ENCODE assay signal across 8 mouse cellular contexts in the genomic region with DNA sequence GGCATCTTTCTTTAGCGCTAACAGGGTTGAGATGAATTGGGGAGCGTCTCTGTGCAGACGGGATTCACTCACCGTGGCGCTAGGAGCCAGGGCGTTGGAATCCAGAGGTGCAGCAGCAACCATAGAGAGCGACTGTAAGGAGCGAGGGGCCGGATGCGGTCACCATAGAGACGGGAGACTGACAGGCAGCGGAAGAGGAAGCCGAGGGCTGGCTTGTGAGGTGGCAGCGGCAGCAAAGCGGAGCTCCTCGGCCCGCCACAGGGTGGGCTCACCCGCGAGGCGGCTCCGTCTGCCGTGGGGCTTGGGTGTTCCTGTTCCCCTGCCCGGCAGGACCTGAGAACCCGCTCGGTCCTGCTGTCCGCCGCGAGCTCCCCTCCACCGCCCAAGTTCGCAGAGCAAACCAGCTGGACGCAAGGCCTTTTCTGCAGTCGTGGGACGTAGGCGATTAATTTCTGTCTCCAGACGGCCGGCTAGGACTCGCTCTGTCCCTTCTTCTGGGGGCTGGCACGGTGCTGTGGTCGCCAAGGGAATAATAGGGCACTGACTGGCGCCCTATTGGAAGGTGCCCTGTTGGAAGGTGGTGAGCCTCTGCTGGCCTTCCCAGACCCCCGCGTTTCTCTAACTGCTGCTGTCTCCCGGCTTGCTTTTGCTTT. TPM values are rescaled to one million over a fixed set of nuclear protein-coding genes. Genes with fewer than 3 reads are reported as not detected.
DNase-seq lines count a peak whose midpoint lies in the region; ATAC-seq lines count a peak whose summit lies in the region.

A gene (plus strand): TSS at position 195 of the 653 bp plus-strand sequence.

- H3K27me3 ChIP-seq in embryonic facial prominence, embryonic 14.5 days (replicated peaks; ENCODE audit: control insufficient read depth, insufficient read depth, low read length): no peaks in the 10 kb centered on the region
- H3K27me3 ChIP-seq in liver, embryonic 11.5 days (replicated peaks; ENCODE audit: control insufficient read depth, insufficient read depth, low read length): no peaks in the 10 kb centered on the region
- H3K27me3 ChIP-seq in stomach, embryonic 15.5 days (replicated peaks): no peaks in the 10 kb centered on the region

- H3K9me3 ChIP-seq in embryonic facial prominence, embryonic 14.5 days (ENCODE audit: control insufficient read depth, low read length): no peaks in the 10 kb centered on the region
- H3K9me3 ChIP-seq in liver, embryonic 11.5 days (ENCODE audit: control insufficient read depth, low read length): no peaks in the 10 kb centered on the region
- no peaks in the 10 kb centered on the region for H3K9me3 ChIP-seq in stomach, embryonic 15.5 days

- H3K4me3 ChIP-seq in embryonic facial prominence, embryonic 14.5 days (ENCODE audit: low read depth, low read length): peak within 1 kb of the TSS; percentile 79
- H3K4me3 ChIP-seq in liver, embryonic 11.5 days (ENCODE audit: low read depth, low read length): peak within 1 kb of the TSS; percentile 70
- peak within 1 kb of the TSS; percentile 80 for H3K4me3 ChIP-seq in stomach, embryonic 15.5 days (replicated peaks)

- H3K9ac ChIP-seq in embryonic facial prominence, embryonic 14.5 days (ENCODE audit: low read depth, low read length): peak within 1 kb of the TSS; percentile 80
- peak within 1 kb of the TSS; percentile 70 for H3K9ac ChIP-seq in liver, embryonic 11.5 days (ENCODE audit: low read depth, low read length)
- H3K9ac ChIP-seq in stomach, embryonic 15.5 days: peak within 1 kb of the TSS; percentile 63

- peaks cover 7% of the 10 kb centered on the region; the same call in 1 of the 2 replicates for H3K4me1 ChIP-seq in embryonic facial prominence, embryonic 14.5 days (ENCODE audit: control insufficient read depth, insufficient read depth, low read length)
- H3K4me1 ChIP-seq in liver, embryonic 11.5 days (replicated peaks; ENCODE audit: control insufficient read depth, insufficient read depth, low read length): peaks cover 28% of the 10 kb centered on the region
- H3K4me1 ChIP-seq in stomach, embryonic 15.5 days: peaks cover 24% of the 10 kb centered on the region

- H3K27ac ChIP-seq in embryonic facial prominence, embryonic 14.5 days (replicated peaks; ENCODE audit: low read depth, low read length): no peak within 1 kb of the TSS; the same call in 1 of the 2 replicates
- peak within 1 kb of the TSS; percentile 58 for H3K27ac ChIP-seq in liver, embryonic 11.5 days (ENCODE audit: low read depth, low read length)
- H3K27ac ChIP-seq in stomach, embryonic 15.5 days: peak within 1 kb of the TSS; percentile 70; the same call in 1 of the 2 replicates

- peak; percentile 96 for ATAC-seq in embryonic facial prominence, embryonic 14.5 days (ENCODE audit: low read depth)
- ATAC-seq in liver, embryonic 11.5 days (replicated peaks; ENCODE audit: low FRiP score): peak; percentile 90
- peak; percentile 85 for ATAC-seq in stomach, embryonic 15.5 days (ENCODE audit: insufficient read depth, low FRiP score, low read depth)

- DNase-seq in CD4-positive helper T cell, adult 2 months (ENCODE audit: low read depth, low spot score): peak; percentile 89
- peak in 1 of 2 experiments; percentile 64 for DNase-seq in adrenal gland, postnatal 4 days (ENCODE audit: low spot score in 2 of 2)
- peak; percentile 94 for DNase-seq in embryonic facial prominence, embryonic 14.5 days (ENCODE audit: low spot score)
- DNase-seq in heart, adult 9 months (ENCODE audit: low spot score in 2 of 2): peak; percentile 81 to 83
- DNase-seq in kidney, adult 9 months: peak; percentile 82
- DNase-seq in liver, embryonic 11.5 days (ENCODE audit: low spot score): peak; percentile 84
- DNase-seq in naive thymus-derived CD4-positive, alpha-beta T cell, adult 2 months (ENCODE audit: low read depth): peak; percentile 88

- peaks cover 34% of the 10 kb centered on the region for H3K36me3 ChIP-seq in embryonic facial prominence, embryonic 14.5 days (ENCODE audit: control insufficient read depth, insufficient read depth, low read length)
- H3K36me3 ChIP-seq in liver, embryonic 11.5 days (ENCODE audit: control insufficient read depth, insufficient read depth, low read length): 0 out of 2 replicates have a peak, but pooled peaks cover 6% of the 10 kb centered on the region
- H3K36me3 ChIP-seq in stomach, embryonic 15.5 days: peaks cover 15% of the 10 kb centered on the region; the same call in 1 of the 2 replicates

- peak within 1 kb of the TSS; percentile 77 for H3K4me2 ChIP-seq in embryonic facial prominence, embryonic 14.5 days (ENCODE audit: low read depth, low read length)
- peak within 1 kb of the TSS; percentile 86 for H3K4me2 ChIP-seq in liver, embryonic 11.5 days
- peak within 1 kb of the TSS; percentile 81 for H3K4me2 ChIP-seq in stomach, embryonic 15.5 days

- 0% methylated on average over 30 of the region's 43 CpGs for WGBS in embryonic facial prominence, embryonic 14.5 days
- WGBS in liver, embryonic 11.5 days: under 1% methylated on average over 43 of the region's 43 CpGs
- 0% methylated on average over 43 of the region's 43 CpGs for WGBS in stomach, embryonic 15.5 days

RNA-seq across cellular contexts. Expression of the gene that starts here (rescaled TPM):
- total RNA-seq in adrenal gland, postnatal 4 days (2021): 10 to 100 TPM; 59.1 to 68.4 TPM
- 21.2 and 23.4 TPM in 2 replicates for polyA plus RNA-seq in embryonic facial prominence, embryonic 14.5 days (2014; fragmentation: Nextera tagmentation; extraction: Ambion mirVana)
- 14.6 TPM in 2 replicates for polyA plus RNA-seq in liver, embryonic 11.5 days (2014; fragmentation: Nextera tagmentation; extraction: Ambion mirVana)
- polyA plus RNA-seq in stomach, embryonic 15.5 days (2015; fragmentation: Nextera tagmentation; extraction: Ambion mirVana): 18.6 and 21.2 TPM in 2 replicates
